Mouse (Mus musculus): Measurements from ENCODE around the gene Wasf2.

DNA sequence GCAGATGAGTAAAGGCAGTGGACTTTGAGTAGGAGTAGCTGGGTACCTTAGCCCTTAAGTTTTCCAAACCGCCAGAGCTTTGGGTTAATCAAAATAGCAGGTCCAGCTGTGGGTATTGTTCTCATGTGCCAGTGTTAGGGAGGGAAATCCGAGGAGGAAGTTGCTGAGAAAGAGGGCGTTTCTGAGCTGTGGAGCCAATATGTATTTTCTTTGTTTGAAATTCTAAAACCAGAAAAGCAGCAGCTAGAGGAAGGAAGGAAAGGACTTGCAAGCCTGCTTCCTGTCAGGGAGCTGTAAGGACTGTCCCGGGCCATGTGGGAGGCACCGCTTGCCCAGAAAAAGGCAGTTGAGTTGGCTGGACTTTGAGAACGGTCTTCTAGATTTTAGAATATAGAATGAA, 1.7 kb downstream of the Wasf2 start:
- TF ChIP-seq CTCF (IDR thresholded peaks at IDR 0.05; ENCODE audit: extremely low read depth, insufficient read depth, low read length) (no peak), POLR2A (IDR thresholded peaks at IDR 0.05; ENCODE audit: extremely low read depth, insufficient read depth, low read length) (no peak)

Measured in cortical plate, adult 2 months (tissue).